Mouse (Mus musculus) urinary bladder, postnatal 4 days (tissue): ENCODE results near the gene Otop1.

Experiments
- DNase-seq, 2 experiments: peaks; one replicate each; pipeline ENCODE4 v3.0.0; 2021 to 2022; ENCODE audit warnings: low spot score in 2 of 2

Otop1 gene

GRCm38 (mm10) chr5:38275771-38276170 is at the start of gene Otop1:
Gene Otop1, plus strand, starts transcription at chr5:38275972.
- DNase-seq = no peak

GRCm38 (mm10) chr5:38235422-38235821 is 40.4 kb upstream of the Otop1 start:
- peak in 1 of 2 experiments; percentile 22 for DNase-seq

GRCm38 (mm10) chr5:38236627-38237026 is 39.1 kb upstream of the Otop1 start:
- DNase-seq = no peak

GRCm38 (mm10) chr5:38240727-38241472 is 34.9 kb upstream of the Otop1 start:
- DNase-seq = no peak

- DNase-seq = no peak
These were observed 34.3 kb upstream of the Otop1 start for GRCm38 (mm10) chr5:38241473-38241834.

- no peak for DNase-seq
These were observed 33.8 kb upstream of the Otop1 start for GRCm38 (mm10) chr5:38241966-38242365.

- DNase-seq = no peak
These were observed 20.6 kb upstream of the Otop1 start for GRCm38 (mm10) chr5:38255195-38255594.

GRCm38 (mm10) chr5:38255644-38256043 is 20.1 kb upstream of the Otop1 start:
- no peak for DNase-seq

- no peak for DNase-seq
These were observed 19.2 kb upstream of the Otop1 start for GRCm38 (mm10) chr5:38256551-38256950.

GRCm38 (mm10) chr5:38258034-38258772 is 17.6 kb upstream of the Otop1 start:
- DNase-seq = no peak

GRCm38 (mm10) chr5:38258773-38259146 is 17.0 kb upstream of the Otop1 start:
- no peak for DNase-seq

- no peak for DNase-seq
These were observed 16.2 kb upstream of the Otop1 start for GRCm38 (mm10) chr5:38259455-38260106.

GRCm38 (mm10) chr5:38260107-38260682 is 15.6 kb upstream of the Otop1 start, which contains the start of gene Tmem128:
Gene Tmem128, plus strand, starts transcription at chr5:38260185.
- peak in 1 of 2 experiments; percentile 57 for DNase-seq

- DNase-seq = no peak
These were observed 4.8 kb upstream of the Otop1 start for GRCm38 (mm10) chr5:38270942-38271341.

- DNase-seq = no peak
These were observed 1.9 kb upstream of the Otop1 start for GRCm38 (mm10) chr5:38273831-38274230.

- no peak for DNase-seq
These were observed 679 bp downstream of the Otop1 start for GRCm38 (mm10) chr5:38276451-38276850.

GRCm38 (mm10) chr5:38277098-38277866 is 1.5 kb downstream of the Otop1 start:
- DNase-seq = no peak

- DNase-seq = no peak
These were observed 2.3 kb downstream of the Otop1 start for GRCm38 (mm10) chr5:38277936-38278600.

GRCm38 (mm10) chr5:38280075-38280474 is 4.3 kb downstream of the Otop1 start:
- DNase-seq = no peak

- DNase-seq = no peak
These were observed 10.0 kb downstream of the Otop1 start for GRCm38 (mm10) chr5:38285724-38286123.

- DNase-seq = no peak
These were observed 12.7 kb downstream of the Otop1 start for GRCm38 (mm10) chr5:38288476-38288875.
